Mouse (Mus musculus) layer of hippocampus, postnatal 10 days (tissue): Measurements from ENCODE around the gene Arhgap42. TPM values are rescaled to one million over a fixed set of nuclear protein-coding genes. Genes with fewer than 3 reads are reported as not detected.

Source experiments
- DNase-seq, 2 experiments: peaks; one replicate each; pipeline ENCODE4 v3.0.0; 2021; ENCODE audit warnings: low spot score in 2 of 2
- total RNA-seq, 2 experiments: library from RNA; stranded (reverse); gene quantifications; 2 replicates each; pipeline ENCODE4 v1.2.3; 2021

Gene Arhgap42
- total RNA-seq, 2 experiments from 2014 or later: 12.6 to 15.6 TPM

GRCm38 (mm10) chr9:9210464-9210863, 28.4 kb downstream of the Arhgap42 start:
- DNase-seq: no peak

GRCm38 (mm10) chr9:9208205-9208604, 30.7 kb downstream of the Arhgap42 start:
- no peak for DNase-seq

- DNase-seq: no peak
Measured at GRCm38 (mm10) chr9:9207251-9207650, 31.6 kb downstream of the Arhgap42 start.

- no peak for DNase-seq
Measured at GRCm38 (mm10) chr9:9200827-9201388, 38.0 kb downstream of the Arhgap42 start.

- no peak for DNase-seq
Measured at GRCm38 (mm10) chr9:9199170-9199841, 39.6 kb downstream of the Arhgap42 start.

- DNase-seq: no peak
Measured at GRCm38 (mm10) chr9:9198645-9199044, 40.3 kb downstream of the Arhgap42 start.

GRCm38 (mm10) chr9:9196046-9196445, 42.9 kb downstream of the Arhgap42 start:
- no peak for DNase-seq

GRCm38 (mm10) chr9:9194496-9194895, 44.4 kb downstream of the Arhgap42 start:
- no peak for DNase-seq

- no peak for DNase-seq
Measured at GRCm38 (mm10) chr9:9192716-9193115, 46.2 kb downstream of the Arhgap42 start.

- no peak for DNase-seq
Measured at GRCm38 (mm10) chr9:9190835-9191234, 48.1 kb downstream of the Arhgap42 start.

GRCm38 (mm10) chr9:9188167-9188566, 50.7 kb downstream of the Arhgap42 start:
- DNase-seq: no peak

- DNase-seq: no peak
Measured at GRCm38 (mm10) chr9:9177745-9178144, 61.2 kb downstream of the Arhgap42 start.

GRCm38 (mm10) chr9:9174924-9175323, 64.0 kb downstream of the Arhgap42 start:
- DNase-seq: no peak

GRCm38 (mm10) chr9:9174206-9174605, 64.7 kb downstream of the Arhgap42 start:
- DNase-seq: no peak

- DNase-seq: no peak
Measured at GRCm38 (mm10) chr9:9173091-9173490, 65.8 kb downstream of the Arhgap42 start.

GRCm38 (mm10) chr9:9171146-9171816, 67.6 kb downstream of the Arhgap42 start:
- no peak for DNase-seq

- no peak for DNase-seq
Measured at GRCm38 (mm10) chr9:9165641-9166063, 73.2 kb downstream of the Arhgap42 start.

- DNase-seq: no peak
Measured at GRCm38 (mm10) chr9:9160736-9161135, 78.2 kb downstream of the Arhgap42 start.

- DNase-seq: no peak
Measured at GRCm38 (mm10) chr9:9158241-9158640, 80.7 kb downstream of the Arhgap42 start.

- no peak for DNase-seq
Measured at GRCm38 (mm10) chr9:9157425-9157824, 81.5 kb downstream of the Arhgap42 start.

GRCm38 (mm10) chr9:9154636-9155035, 84.3 kb downstream of the Arhgap42 start:
- DNase-seq: no peak

GRCm38 (mm10) chr9:9144301-9145121, 94.4 kb downstream of the Arhgap42 start:
- DNase-seq: no peak
